Comparison of ENCODE assay signal across 9 mouse cellular contexts in genomic region chr17:23545841-23546240, GRCm38 (mm10). TPM values are rescaled to one million over a fixed set of nuclear protein-coding genes. Genes with fewer than 3 reads are reported as not detected.
A peak's percentile ranks its signal among the peaks of the same experiment; 100 is the strongest.
DNase-seq lines count a peak whose midpoint lies in the region; ATAC-seq and TF ChIP-seq lines count a peak whose summit lies in the region.
"Had no signal": no experiment of that assay in that cellular context is flagged by ENCODE, and none has a peak within 500 bp of the region (broad histone marks: within the 10 kb centered on the region; RNA-seq: fewer than 3 reads in every experiment).

No protein-coding gene starts in this region.

- ATAC-seq in erythroblast, adult 5-6 weeks (replicated peaks; ENCODE audit: low FRiP score, poor library complexity, severe bottlenecking) = no peak
- ATAC-seq in liver, embryonic 14.5 days (ENCODE audit: insufficient read depth) = peak; percentile 2; the same call in 1 of the 2 replicates

- peak overlapping the region; percentile 70 for H3K4me2 ChIP-seq in liver, embryonic 14.5 days (ENCODE audit: low read depth)

- H3K4me3 ChIP-seq in erythroblast, embryonic 14.5 days (replicated peaks) = peak overlapping the region; percentile 76
- peak overlapping the region; percentile 50 to 81; a peak in 3 of 4 replicates for H3K4me3 ChIP-seq in liver, embryonic 14.5 days (ENCODE audit: insufficient read depth in 1 of 2, low read depth in 2 of 2, low read length in 2 of 2)

- no peaks in the 10 kb centered on the region for H3K36me3 ChIP-seq in erythroblast, embryonic 14.5 days (ENCODE audit: control insufficient read depth)
- H3K36me3 ChIP-seq in liver, embryonic 14.5 days (replicated peaks; ENCODE audit: control insufficient read depth, insufficient read depth, low read depth) = no peaks in the 10 kb centered on the region

- 0 out of 2 replicates have a peak, but pooled peaks cover 2% of the 10 kb centered on the region for H3K27me3 ChIP-seq in erythroblast, embryonic 14.5 days (ENCODE audit: control insufficient read depth)
- H3K27me3 ChIP-seq in liver, embryonic 14.5 days (ENCODE audit: control insufficient read depth, insufficient read depth, low read length) = no peaks in the 10 kb centered on the region

- no peak overlapping the region for H3K27ac ChIP-seq in liver, embryonic 14.5 days

- no peak for TF ChIP-seq CTCF in liver, embryonic 14.5 days (IDR thresholded peaks at IDR 0.05; ENCODE audit: low read depth)

- WGBS in liver, embryonic 14.5 days (ENCODE audit: insufficient replicate concordance) = 5% methylated on average over 6 of the region's 6 CpGs

- peaks cover 61% of the 10 kb centered on the region for H3K4me1 ChIP-seq in erythroblast, embryonic 14.5 days (ENCODE audit: control insufficient read depth)
- H3K4me1 ChIP-seq in liver, embryonic 14.5 days (replicated peaks; ENCODE audit: control insufficient read depth in 2 of 2, insufficient read depth in 2 of 2, low read length in 1 of 2) = peaks cover 7 to 13% of the 10 kb centered on the region in 2 experiments

- peak; percentile 37 for DNase-seq in testis, postnatal 10 days (ENCODE audit: low spot score)
- DNase-seq in testis, postnatal 14 days (ENCODE audit: low spot score) = no peak
- no peak for DNase-seq in liver, embryonic 14.5 days (ENCODE audit: low read depth in 3 of 3, low spot score in 3 of 3)
- peak; percentile 61 for DNase-seq in yolk sac, embryonic 10.5 days (ENCODE audit: low spot score)
- no peak for DNase-seq in layer of hippocampus, adult 11-12 months (ENCODE audit: low spot score)
- no peak for DNase-seq in adrenal gland, postnatal 10 days

- no peak for TF ChIP-seq EP300 in liver, embryonic 14.5 days (IDR thresholded peaks at IDR 0.05; ENCODE audit: low read depth)

- H3K9me3 ChIP-seq in erythroblast, embryonic 14.5 days (ENCODE audit: control insufficient read depth, low read length) = no peaks in the 10 kb centered on the region
- no peaks in the 10 kb centered on the region for H3K9me3 ChIP-seq in liver, embryonic 14.5 days (ENCODE audit: control insufficient read depth, low read length)

- no peak overlapping the region for H3K9ac ChIP-seq in liver, embryonic 14.5 days (replicated peaks)

RNA-seq across cellular contexts. Expression of gene Zfp213, which starts 18.2 kb away (rescaled TPM):
- polyA plus RNA-seq in erythroblast, embryonic 14.5 days (2012) = 0.22 and 0.26 TPM in 2 replicates
- total RNA-seq in erythroblast, adult 5-6 weeks (2015; ENCODE audit: low replicate concordance) = 1.7 and 2.5 TPM in 2 replicates
- 0.34 and 2.5 TPM in 2 replicates for total RNA-seq in erythroblast, adult 5-6 weeks (2017; ENCODE audit: low replicate concordance)
- polyA plus RNA-seq in liver, embryonic 14.5 days (2012; rRNA removed) = 3.7 and 4.1 TPM in 2 replicates
- 4.1 and 4.8 TPM in 2 replicates for polyA plus RNA-seq in liver, embryonic 14.5 days (2014; fragmentation: Nextera tagmentation; extraction: Ambion mirVana)
- total RNA-seq in adrenal gland, postnatal 10 days (2021) = 1 to 10 TPM; 7.9 to 8.0 TPM

RNA-seq across cellular contexts. Expression of gene Zfp13, which starts 53.4 kb away (rescaled TPM):
- 0.03 TPM in 1 of 2 replicates, not detected in the other for polyA plus RNA-seq in erythroblast, embryonic 14.5 days (2012)
- not detected in 2 replicates for total RNA-seq in erythroblast, adult 5-6 weeks (2015; ENCODE audit: low replicate concordance)
- not detected in 2 replicates for total RNA-seq in erythroblast, adult 5-6 weeks (2017; ENCODE audit: low replicate concordance)
- 1.9 and 2.0 TPM in 2 replicates for polyA plus RNA-seq in liver, embryonic 14.5 days (2012; rRNA removed)
- 1.3 TPM in 2 replicates for polyA plus RNA-seq in liver, embryonic 14.5 days (2014; fragmentation: Nextera tagmentation; extraction: Ambion mirVana)
- 10 to 100 TPM; 10.6 to 12.5 TPM for total RNA-seq in adrenal gland, postnatal 10 days (2021)

RNA-seq across cellular contexts. Expression of gene Zscan10, which starts 54.8 kb away (rescaled TPM):
- polyA plus RNA-seq in erythroblast, embryonic 14.5 days (2012) = not detected in 2 replicates
- not detected in 2 replicates for total RNA-seq in erythroblast, adult 5-6 weeks (2015; ENCODE audit: low replicate concordance)
- not detected in 2 replicates for total RNA-seq in erythroblast, adult 5-6 weeks (2017; ENCODE audit: low replicate concordance)
- polyA plus RNA-seq in liver, embryonic 14.5 days (2012; rRNA removed) = not detected in 2 replicates
- not detected in 2 replicates for polyA plus RNA-seq in liver, embryonic 14.5 days (2014; fragmentation: Nextera tagmentation; extraction: Ambion mirVana)
- not detected for total RNA-seq in adrenal gland, postnatal 10 days (2021)
- polyA plus RNA-seq: heart, postnatal 0 days had no signal

Comparison
In these comparisons a context has a peak if more than half of its experiments do, and no peak if none do; other contexts are left out.
1. DNase-seq: peak in testis, postnatal 10 days (single experiment) and yolk sac, embryonic 10.5 days (single experiment); none in testis, postnatal 14 days (single experiment), liver, embryonic 14.5 days (0 of 3), layer of hippocampus, adult 11-12 months (single experiment) and adrenal gland, postnatal 10 days (single experiment).
2. RNA of gene Zfp13, which starts 53.4 kb away (total RNA-seq): 10.6 to 12.5 TPM in adrenal gland, postnatal 10 days; not detected in erythroblast, adult 5-6 weeks; every median in the first group is over 10 times any median in the second.